Mouse (Mus musculus) ovary, postnatal 36 days (tissue): Measurements from ENCODE around the gene Irak1bp1.

Experiments
- DNase-seq: peaks from one replicate; pipeline ENCODE4 v3.0.0; 2022; ENCODE audit warnings: low spot score, mixed read lengths

The Irak1bp1 gene

GRCm38 (mm10) chr9:82884177-82884576 lies 54.8 kb downstream of the Irak1bp1 start:
- no peak for DNase-seq

- DNase-seq, result no peak
Measured at GRCm38 (mm10) chr9:82888645-82889044, 59.3 kb downstream of the Irak1bp1 start.
